Mouse (Mus musculus): Measurements from ENCODE around the gene Prr19. TPM values are rescaled to one million over a fixed set of nuclear protein-coding genes. Genes with fewer than 3 reads are reported as not detected.

Prr19 gene
- total RNA-seq, 2 experiments from 2014 or later, result not detected

GRCm38 (mm10) chr7:25274996-25275395 is 26.2 kb upstream of the Prr19 start:
- DNase-seq (ENCODE audit: extremely low spot score in 1 of 2, low spot score in 1 of 2), result no peak

DNA sequence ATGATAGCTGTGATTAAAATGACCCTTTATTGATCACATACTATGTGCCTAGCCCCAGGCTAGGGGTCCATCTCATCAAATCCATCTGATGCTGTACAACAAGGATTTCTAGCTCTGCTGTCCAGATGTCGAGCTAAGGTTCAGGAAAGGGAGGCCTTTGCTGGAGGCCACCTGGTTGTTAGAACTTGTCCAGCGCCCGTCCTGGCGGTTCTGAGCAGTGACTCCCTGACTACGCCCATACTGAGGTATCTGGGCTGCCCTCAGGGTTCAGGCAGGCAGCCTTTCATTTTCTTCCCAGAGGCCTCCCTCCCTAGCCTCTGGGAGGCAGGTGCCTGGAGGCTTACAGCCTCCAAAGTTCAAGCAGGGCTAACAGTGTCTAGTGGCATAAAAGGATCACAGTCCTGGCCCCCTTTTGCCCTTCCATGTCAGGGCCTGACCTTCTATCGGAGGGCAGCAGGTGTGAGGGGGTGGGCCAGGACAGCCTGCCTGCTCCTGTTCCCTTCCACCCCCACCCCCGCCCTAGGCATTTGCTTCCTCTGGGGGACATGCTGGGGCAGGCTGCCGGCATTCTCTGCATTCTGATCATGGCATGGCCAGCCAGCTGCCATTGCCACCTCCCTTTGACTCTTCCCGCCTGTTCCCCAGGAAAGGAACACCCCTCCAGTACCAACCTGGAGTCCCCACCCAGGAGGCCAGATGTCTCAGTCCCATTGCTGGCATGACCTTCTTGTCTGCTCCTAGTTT is 25.5 kb upstream of the Prr19 start:
- no peak for DNase-seq (ENCODE audit: extremely low spot score in 1 of 2, low spot score in 1 of 2)

DNA sequence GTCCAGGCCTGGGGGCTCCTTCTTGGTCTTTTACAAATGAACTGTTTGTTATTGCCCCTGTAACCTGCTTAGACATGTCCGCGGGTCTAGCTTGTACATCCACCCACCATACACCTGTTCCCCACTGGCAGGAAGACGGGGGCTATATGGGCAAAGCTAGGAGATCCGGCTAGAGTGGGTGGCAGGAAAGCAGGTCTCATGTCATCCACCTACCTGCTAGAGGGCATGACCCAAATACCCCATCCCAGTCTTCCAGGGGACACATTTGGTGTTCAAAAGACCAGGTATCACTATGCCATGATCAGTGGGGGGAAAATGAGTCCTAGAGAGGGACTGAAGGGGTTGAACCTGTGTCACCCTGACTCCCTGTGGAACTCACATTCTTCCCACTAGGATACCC is 23.8 kb upstream of the Prr19 start:
- no peak for DNase-seq (ENCODE audit: extremely low spot score in 1 of 2, low spot score in 1 of 2)

DNA sequence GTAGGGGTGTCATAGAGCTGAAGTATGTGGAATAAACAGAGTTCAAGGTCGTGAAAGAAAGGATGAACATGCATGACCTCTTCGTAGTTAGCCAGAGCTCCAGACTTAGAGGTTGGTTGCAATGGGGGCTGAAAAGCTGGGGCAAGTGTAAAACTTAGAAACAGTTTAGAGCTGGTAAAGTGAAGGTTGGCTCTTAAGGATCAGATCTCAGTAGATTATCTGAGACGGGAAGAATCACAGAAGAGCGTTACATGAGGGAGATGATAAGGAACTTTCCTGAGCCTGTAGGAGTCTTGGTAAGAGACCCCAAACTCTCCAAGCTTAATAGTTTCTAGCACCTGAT is 23.2 kb upstream of the Prr19 start:
- no peak for DNase-seq (ENCODE audit: extremely low spot score in 1 of 2, low spot score in 1 of 2)

DNA sequence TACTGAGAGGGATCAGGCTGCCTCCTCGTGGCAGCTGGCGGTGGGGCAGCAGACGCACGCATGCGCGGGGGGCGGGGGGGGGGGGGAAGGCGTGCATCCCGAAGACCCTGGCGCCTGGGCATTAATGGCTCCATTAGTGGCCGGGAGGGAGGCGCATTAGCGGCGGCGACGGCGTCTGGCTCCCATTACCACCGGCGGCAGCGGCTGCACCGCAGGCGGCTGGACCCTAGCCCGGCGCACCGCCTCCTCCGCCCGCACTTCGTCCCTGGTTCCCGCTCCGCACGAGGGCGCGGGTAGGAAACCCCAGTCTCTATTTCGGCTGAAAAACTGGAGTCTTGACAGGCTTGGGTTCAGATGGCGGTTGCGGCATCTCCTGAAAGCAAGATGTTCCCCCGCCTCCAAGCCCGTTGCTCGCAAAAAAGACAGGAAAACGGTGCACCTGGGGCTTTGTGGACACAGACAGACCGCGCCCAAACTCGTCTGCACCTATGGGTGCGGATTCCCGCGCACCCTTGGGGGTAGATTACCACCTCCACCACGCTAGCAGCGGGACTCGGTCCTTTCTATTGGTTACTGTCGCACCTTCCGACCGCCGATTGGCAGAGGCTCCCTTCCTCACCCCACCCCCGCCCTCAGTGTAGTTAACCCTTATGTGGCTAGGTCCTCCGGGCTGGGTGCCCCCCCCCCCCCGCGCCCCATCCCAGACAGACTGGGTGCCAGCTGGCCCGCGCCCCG is 22.7 kb upstream of the Prr19 start:
- DNase-seq (ENCODE audit: extremely low spot score in 1 of 2, low spot score in 1 of 2), result peak; percentile 67 to 78

DNA sequence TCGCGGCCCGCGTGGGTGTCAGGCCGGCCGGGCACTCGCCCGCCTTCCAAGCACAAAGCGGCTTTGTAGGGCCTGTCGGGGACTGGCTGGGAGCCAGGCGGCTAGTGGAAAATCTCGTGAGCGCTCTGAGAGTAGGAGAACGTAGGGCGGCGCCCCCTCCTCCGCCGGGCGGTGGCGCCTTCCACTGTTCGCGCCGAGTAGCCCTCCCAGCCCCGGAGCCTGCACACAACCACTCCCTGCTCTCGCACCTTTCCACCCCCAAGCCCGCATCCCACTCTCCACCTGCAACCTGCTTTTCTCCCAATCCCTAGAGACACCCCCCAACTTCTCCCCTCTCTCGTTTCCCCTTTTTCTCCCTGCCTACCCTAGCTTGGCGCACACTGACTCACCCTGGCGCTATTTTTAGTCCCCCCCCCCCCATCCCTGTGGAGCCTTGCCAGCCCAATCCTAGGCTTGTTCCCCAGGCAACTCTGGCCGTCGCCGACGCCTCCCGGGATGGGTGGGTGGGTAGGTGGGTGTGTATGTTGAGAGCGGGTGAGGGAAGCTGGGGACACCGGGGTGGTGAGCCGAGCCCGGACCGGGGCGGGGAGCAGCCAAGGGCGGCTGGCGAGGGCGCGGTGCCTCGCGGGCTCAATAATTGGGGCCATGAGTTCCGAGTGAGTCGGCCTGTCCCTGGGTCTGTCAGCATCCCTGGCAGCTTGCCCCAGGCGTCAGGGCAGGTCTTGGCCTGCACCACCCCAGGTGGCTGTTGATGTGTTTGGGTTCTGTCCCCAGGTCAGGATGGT is 21.9 kb upstream of the Prr19 start:
- DNase-seq (ENCODE audit: extremely low spot score in 1 of 2, low spot score in 1 of 2), result peak; percentile 81 to 95

GRCm38 (mm10) chr7:25279861-25280791 is 21.1 kb upstream of the Prr19 start:
- no peak for DNase-seq (ENCODE audit: extremely low spot score in 1 of 2, low spot score in 1 of 2)

DNA sequence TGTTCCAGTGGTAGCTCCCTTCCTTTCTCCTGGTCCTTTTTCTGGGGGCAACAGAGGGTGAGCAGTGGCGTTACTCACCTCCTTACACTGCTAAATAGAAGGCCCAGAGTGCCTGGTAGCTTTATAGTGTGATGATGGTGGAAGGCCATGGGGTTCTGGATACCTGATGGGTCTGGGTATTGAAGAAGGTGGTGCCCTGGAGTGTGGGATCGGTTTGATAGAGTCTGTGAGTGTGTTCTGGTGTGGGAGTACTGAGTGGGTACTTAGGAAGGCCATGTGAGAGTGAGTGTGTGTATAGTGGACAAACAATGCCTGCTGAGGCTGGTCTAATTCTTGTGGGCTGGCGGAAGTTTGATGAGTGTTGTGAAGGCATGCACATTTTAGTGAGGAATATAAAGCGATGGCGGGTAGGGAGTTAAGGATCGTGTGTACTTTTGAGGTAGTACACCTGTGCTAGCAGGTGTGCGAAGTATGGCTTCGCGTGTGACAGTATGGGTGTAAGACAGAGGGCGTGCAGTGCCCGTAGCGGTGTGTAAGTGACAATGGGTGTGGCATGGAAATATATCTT is 20.0 kb upstream of the Prr19 start:
- DNase-seq (ENCODE audit: extremely low spot score in 1 of 2, low spot score in 1 of 2), result no peak

- peak; percentile 88 to 94 for DNase-seq (ENCODE audit: extremely low spot score in 1 of 2, low spot score in 1 of 2)
Measured at GRCm38 (mm10) chr7:25281734-25282601, 19.2 kb upstream of the Prr19 start.

GRCm38 (mm10) chr7:25282731-25283211 is 18.4 kb upstream of the Prr19 start:
- DNase-seq (ENCODE audit: extremely low spot score in 1 of 2, low spot score in 1 of 2), result no peak

DNA sequence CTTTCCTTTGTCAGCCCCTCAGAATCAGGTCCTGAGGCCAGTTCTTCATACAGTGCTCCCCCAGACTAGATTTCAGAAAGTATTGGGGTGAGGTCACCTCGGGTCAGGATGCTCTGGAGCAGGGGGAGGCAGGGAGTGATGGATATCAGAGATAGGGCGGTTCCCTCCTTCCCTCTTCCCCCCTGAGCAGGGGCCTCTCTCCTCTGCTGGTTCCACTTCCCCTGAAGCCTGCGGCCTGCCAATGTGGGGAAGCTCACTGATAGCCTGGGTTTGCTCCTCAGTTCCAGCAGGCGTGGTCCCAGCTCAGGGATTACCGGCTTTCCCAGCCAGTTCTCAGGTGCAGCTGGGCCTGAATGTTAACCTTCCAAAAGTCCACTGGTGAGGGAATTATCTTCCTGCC is 17.6 kb upstream of the Prr19 start:
- no peak for DNase-seq (ENCODE audit: extremely low spot score in 1 of 2, low spot score in 1 of 2)

DNA sequence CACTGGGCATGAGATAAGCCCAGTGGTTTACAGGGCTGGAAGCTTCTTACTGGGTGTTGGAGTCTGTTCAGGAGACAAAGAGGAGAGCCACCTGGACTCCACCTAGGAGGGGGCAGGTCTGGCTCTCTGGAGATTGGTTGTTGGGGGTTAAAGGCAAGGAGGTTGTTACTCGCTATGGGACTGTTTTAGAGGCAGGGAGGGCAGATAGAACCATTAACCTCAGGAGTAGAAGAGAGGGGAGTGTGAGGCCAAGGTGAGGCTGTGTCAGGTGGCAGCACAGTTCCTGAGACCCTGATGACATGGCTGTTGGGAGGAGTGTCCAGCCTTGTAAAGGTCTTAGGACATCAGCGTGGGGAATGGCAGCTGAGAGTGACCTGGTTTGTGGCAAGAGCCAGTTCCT is 17.0 kb upstream of the Prr19 start:
- DNase-seq (ENCODE audit: extremely low spot score in 1 of 2, low spot score in 1 of 2), result no peak

DNA sequence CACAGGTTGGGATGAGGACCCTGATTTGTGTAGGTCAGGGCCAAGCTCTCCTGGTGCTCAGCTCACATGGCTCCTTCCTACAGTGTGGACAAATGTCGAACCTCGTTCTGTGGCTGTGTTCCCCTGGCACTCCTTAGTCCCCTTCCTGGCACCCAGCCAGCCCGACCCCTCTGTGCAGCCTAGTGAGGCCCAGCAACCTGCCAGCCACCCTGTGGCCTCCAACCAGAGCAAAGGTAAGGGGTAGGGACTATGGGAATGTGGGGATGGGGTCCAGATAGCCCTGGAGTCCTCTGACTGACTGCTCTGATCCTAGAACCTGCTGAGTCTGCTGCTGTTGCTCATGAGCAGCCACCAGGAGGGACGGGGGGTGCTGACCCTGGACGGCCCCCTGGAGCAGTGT is 16.4 kb upstream of the Prr19 start:
- no peak for DNase-seq (ENCODE audit: extremely low spot score in 1 of 2, low spot score in 1 of 2)

DNA sequence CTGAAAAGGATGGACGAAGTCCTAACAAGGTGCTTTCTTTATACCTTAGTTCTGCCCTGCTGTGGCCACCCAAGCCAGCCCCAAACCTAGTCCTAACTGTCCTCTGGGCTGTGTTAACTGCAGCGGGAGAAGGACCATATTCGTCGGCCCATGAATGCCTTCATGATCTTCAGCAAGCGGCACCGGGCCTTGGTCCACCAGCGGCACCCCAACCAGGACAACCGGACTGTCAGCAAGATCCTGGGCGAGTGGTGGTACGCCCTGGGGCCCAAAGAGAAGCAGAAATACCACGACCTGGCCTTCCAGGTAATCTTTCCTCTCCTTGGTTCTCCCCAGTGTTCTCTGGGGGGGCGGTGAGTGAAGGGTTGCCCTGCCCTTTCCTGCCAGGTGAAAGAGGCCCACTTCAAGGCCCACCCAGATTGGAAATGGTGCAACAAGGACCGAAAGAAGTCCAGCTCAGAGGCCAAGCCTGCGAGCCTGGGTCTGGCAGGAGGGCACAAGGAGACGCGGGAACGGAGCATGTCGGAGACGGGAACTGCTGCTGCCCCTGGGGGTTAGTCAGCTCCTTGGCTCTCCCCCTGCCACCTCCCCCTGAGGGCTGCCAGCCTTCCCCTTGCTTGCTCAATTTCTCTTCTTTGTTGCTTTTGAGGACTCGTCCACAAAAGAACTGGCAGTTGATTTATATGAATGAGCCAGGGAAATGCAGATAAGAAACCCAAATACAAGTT is 15.5 kb upstream of the Prr19 start:
- no peak for DNase-seq (ENCODE audit: extremely low spot score in 1 of 2, low spot score in 1 of 2)

GRCm38 (mm10) chr7:25286989-25287388 is 14.2 kb upstream of the Prr19 start:
- no peak for DNase-seq (ENCODE audit: extremely low spot score in 1 of 2, low spot score in 1 of 2)

DNA sequence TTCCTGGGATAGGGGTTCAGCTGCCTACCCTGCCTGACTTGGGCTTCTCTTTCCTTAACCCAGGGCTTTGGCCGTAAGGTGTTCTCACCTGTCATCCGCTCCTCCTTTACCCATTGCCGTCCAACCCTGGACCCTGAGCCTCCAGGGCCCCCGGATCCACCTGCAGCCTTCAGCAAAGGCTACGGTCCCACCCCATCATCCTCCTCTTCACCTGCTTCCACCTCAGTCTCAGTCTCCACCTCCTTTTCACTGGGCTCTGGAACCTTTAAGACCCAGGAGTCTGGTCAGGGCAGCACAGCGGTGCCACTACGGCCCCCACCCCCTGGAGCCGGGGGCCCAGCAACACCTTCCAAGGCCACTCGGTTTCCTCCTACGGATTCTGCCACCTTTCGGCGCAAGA is 13.2 kb upstream of the Prr19 start:
- no peak for DNase-seq (ENCODE audit: extremely low spot score in 1 of 2, low spot score in 1 of 2)

GRCm38 (mm10) chr7:25288721-25289120 is 12.5 kb upstream of the Prr19 start:
- no peak for DNase-seq (ENCODE audit: extremely low spot score in 1 of 2, low spot score in 1 of 2)

DNA sequence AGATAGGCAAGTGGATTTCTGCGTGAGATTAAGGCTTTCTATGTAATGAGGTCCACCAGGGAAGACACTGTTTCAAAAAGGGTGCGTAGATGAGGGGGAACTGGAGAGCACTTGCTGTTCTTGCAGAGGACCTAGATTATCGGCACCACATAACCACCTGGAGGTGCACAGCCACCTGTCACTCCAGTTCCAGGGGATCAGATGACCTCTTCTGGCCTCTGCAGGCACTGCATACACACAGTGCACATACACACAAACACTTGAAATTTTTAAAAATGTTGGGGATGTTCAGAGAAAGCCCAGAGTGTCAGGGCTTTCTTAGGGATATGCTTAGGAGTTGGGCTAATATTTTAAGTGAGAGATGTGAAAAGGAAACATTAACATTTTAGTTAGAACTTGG is 11.3 kb upstream of the Prr19 start:
- DNase-seq (ENCODE audit: extremely low spot score in 1 of 2, low spot score in 1 of 2), result no peak
